Mouse (Mus musculus) thymus, postnatal 36 days (tissue): ENCODE measurements around the gene I0C0044D17Rik.

Experiments used
- DNase-seq, 2 experiments: peaks; one replicate each; pipeline ENCODE4 v3.0.0; 2022; ENCODE audit warnings: mixed read lengths in 2 of 2

The I0C0044D17Rik gene

GRCm38 (mm10) chr4:98776721-98777427 is 46.8 kb downstream of the I0C0044D17Rik start:
- no peak for DNase-seq

GRCm38 (mm10) chr4:98773785-98774184 is 49.9 kb downstream of the I0C0044D17Rik start:
- DNase-seq, result no peak
